Mouse (Mus musculus) liver, postnatal 0 days (tissue): ENCODE results near the gene Tpd52l1. TPM values are rescaled to one million over a fixed set of nuclear protein-coding genes. Genes with fewer than 3 reads are reported as not detected.

Experiments
- ATAC-seq: fragments of 200-750 bp; cut with Nextera tagmentation; 2 replicates; pipeline ENCODE4 v1.8.0; 2017; ENCODE audit warnings: mild to moderate bottlenecking, moderate library complexity
- DNase-seq: peaks from one replicate; pipeline ENCODE4 v3.0.0-alpha.2; 2016
- H3K27ac ChIP-seq: fragments of 300-500 bp; sonication (generic); 2 replicates; pipeline ENCODE4 v1.5.1; 2014; ENCODE audit warnings: antibody characterized with exemption, moderate library complexity, mild to moderate bottlenecking, low read depth
- H3K27me3 ChIP-seq: fragments of 300-500 bp; sonication (generic); 2 replicates; pipeline ENCODE4 v1.6.1; 2014; ENCODE audit warnings: low read length, control low read depth, mixed read lengths; ENCODE audit not compliant: insufficient read depth
- H3K36me3 ChIP-seq: fragments of 300-500 bp; sonication (generic); replicated peaks from 2 replicates; pipeline ENCODE4 v1.6.1; 2014; ENCODE audit warnings: mild to moderate bottlenecking, control low read depth, low read length, moderate library complexity, mixed read lengths; ENCODE audit not compliant: insufficient read depth
- H3K4me1 ChIP-seq: fragments of 300-500 bp; sonication (generic); 2 replicates; pipeline ENCODE4 v1.6.1; 2014; ENCODE audit warnings: antibody characterized with exemption, mild to moderate bottlenecking, control low read depth; ENCODE audit not compliant: insufficient read depth
- H3K4me2 ChIP-seq: fragments of 300-500 bp; sonication (generic); 2 replicates; pipeline ENCODE4 v1.6.1; 2014; ENCODE audit warnings: low read depth, mild to moderate bottlenecking, low read length, moderate library complexity, mixed read lengths
- H3K4me3 ChIP-seq: fragments of 300-500 bp; sonication (generic); 2 replicates; pipeline ENCODE4 v1.5.1; 2014; ENCODE audit warnings: low read depth, low read length
- H3K9ac ChIP-seq: fragments of 300-500 bp; sonication (generic); replicated peaks from 2 replicates; pipeline ENCODE4 v1.6.1; 2014; ENCODE audit warnings: mild to moderate bottlenecking, moderate library complexity
- H3K9me3 ChIP-seq: fragments of 300-500 bp; sonication (generic); 2 replicates; pipeline ENCODE4 v1.6.1; 2016; ENCODE audit warnings: mild to moderate bottlenecking, control low read depth, low read length, mixed read lengths
- CTCF ChIP-seq: sonication (generic); IDR thresholded peaks from 2 replicates; pipeline ENCODE4 v1.5.1; 2016; ENCODE audit warnings: antibody characterized with exemption, low read depth
- EP300 ChIP-seq: IDR thresholded peaks from 2 replicates; pipeline ENCODE4 v1.6.1; 2016; ENCODE audit warnings: antibody characterized with exemption, low read depth, mild to moderate bottlenecking
- polyA plus RNA-seq: library from polyadenylated mRNA; unstranded; fragments of >200 nt; fragmentation: Nextera tagmentation; extraction: Ambion mirVana; gene quantifications from 2 replicates; pipeline ENCODE4 v1.2.1, GENCODE M21; 2015

Gene Tpd52l1
- polyA plus RNA-seq, 1 experiment from 2014 or later, result 3.9 TPM

DNA sequence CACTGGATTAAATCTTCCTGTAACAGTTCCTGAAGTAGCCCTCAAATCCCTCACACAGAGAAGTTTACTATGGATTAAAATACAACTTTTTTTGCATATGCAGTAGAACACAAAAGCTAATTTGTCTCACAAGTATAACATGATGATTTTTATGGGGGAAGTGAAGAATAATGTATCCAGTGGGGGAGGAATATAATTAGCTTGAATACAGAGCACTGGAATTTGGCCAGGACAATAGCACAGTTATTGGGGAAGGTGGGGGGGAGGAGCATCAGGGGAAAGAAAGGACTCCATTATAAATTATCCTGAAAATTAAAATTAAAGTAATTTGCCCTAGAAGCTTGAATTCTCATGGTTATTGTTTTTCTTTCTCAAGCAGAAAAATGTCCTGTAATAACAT is 158.0 kb downstream of the Tpd52l1 start:
- H3K4me2 ChIP-seq, result no peak overlapping the region
- no peaks in the 10 kb centered on the region for H3K9me3 ChIP-seq
- ATAC-seq (no peak), DNase-seq (no peak)
- H3K4me3 ChIP-seq, result no peak overlapping the region
- no peaks in the 10 kb centered on the region for H3K36me3 ChIP-seq
- H3K4me1 ChIP-seq, result no peaks in the 10 kb centered on the region
- no peaks in the 10 kb centered on the region for H3K27me3 ChIP-seq
- H3K9ac ChIP-seq, result no peak overlapping the region
- no peak overlapping the region for H3K27ac ChIP-seq
- TF ChIP-seq EP300, result no peak
- no peak for TF ChIP-seq CTCF

Other genes with a start within 250 kb of the Tpd52l1 start
- 9.5 and 10.6 TPM in 2 replicates for gene Hddc2, start 132.6 kb downstream of the Tpd52l1 start, polyA plus RNA-seq
- 0.52 and 0.56 TPM in 2 replicates for gene Rnf217, start 163.2 kb upstream of the Tpd52l1 start, polyA plus RNA-seq